ENCODE assay signal across 19 mouse cellular contexts in the genomic region with DNA sequence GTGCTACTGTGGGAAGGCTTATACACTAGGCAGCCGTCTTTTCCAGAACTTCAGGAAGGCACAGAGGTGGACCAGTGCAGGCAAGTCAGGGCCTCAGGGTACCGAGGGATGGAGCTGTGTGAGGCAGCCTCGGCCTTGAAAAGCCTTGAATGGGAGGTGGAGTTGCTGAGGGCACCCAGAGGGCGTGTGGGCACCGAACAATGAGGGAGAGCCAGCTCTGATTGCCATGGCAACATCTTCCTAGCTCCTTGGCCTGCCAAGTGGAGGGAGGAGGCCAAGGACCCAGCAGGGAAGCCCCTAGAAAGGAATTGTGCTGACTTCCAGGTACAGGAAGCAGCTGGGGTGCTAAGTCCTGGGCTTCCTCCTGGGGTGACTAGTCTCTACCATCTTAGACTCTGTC. TPM values are rescaled to one million over a fixed set of nuclear protein-coding genes. Genes with fewer than 3 reads are reported as not detected.
DNase-seq lines count a peak whose midpoint lies in the region; ATAC-seq and TF ChIP-seq lines count a peak whose summit lies in the region.
"Had no signal": no experiment of that assay in that cellular context is flagged by ENCODE, and none has a peak within 500 bp of the region (broad histone marks: within the 10 kb centered on the region; RNA-seq: fewer than 3 reads in every experiment).

No protein-coding gene starts in this region.

- no peaks in the 10 kb centered on the region for H3K36me3 ChIP-seq in forebrain, embryonic 10.5 days (replicated peaks)
- no peaks in the 10 kb centered on the region for H3K36me3 ChIP-seq in forebrain, embryonic 12.5 days (replicated peaks)
- H3K36me3 ChIP-seq in forebrain, postnatal 0 days (ENCODE audit: insufficient read depth): no peaks in the 10 kb centered on the region
- H3K36me3 ChIP-seq: embryonic facial prominence, embryonic 15.5 days; heart, embryonic 15.5 days; kidney, embryonic 15.5 days had no signal

- H3K27me3 ChIP-seq in forebrain, embryonic 10.5 days (ENCODE audit: poor library complexity, severe bottlenecking): peaks cover 78% of the 10 kb centered on the region
- peaks cover 44% of the 10 kb centered on the region for H3K27me3 ChIP-seq in forebrain, embryonic 12.5 days
- peaks cover 6% of the 10 kb centered on the region; the same call in 1 of the 2 replicates for H3K27me3 ChIP-seq in forebrain, postnatal 0 days (ENCODE audit: insufficient read depth, low read length)

- peak overlapping the region; percentile 18 for H3K27ac ChIP-seq in forebrain, embryonic 10.5 days
- no peak overlapping the region for H3K27ac ChIP-seq in forebrain, embryonic 12.5 days
- no peak overlapping the region for H3K27ac ChIP-seq in forebrain, postnatal 0 days (ENCODE audit: low read depth, low read length)
- H3K27ac ChIP-seq: embryonic facial prominence, embryonic 15.5 days; heart, embryonic 15.5 days; kidney, embryonic 15.5 days; stomach, postnatal 0 days had no signal

- H3K4me2 ChIP-seq in forebrain, embryonic 12.5 days: no peak overlapping the region
- H3K4me2 ChIP-seq in forebrain, postnatal 0 days (ENCODE audit: low read depth): no peak overlapping the region
- H3K4me2 ChIP-seq: embryonic facial prominence, embryonic 15.5 days; heart, embryonic 15.5 days; kidney, embryonic 15.5 days had no signal

- no peak overlapping the region for H3K9ac ChIP-seq in forebrain, embryonic 12.5 days
- H3K9ac ChIP-seq in forebrain, postnatal 0 days: no peak overlapping the region
- H3K9ac ChIP-seq: embryonic facial prominence, embryonic 15.5 days; heart, embryonic 15.5 days; kidney, embryonic 15.5 days had no signal

- no peak for DNase-seq in forebrain, embryonic 10.5 days (ENCODE audit: extremely low spot score, low spot score)
- peak; percentile 56 to 68 for DNase-seq in right cerebral cortex, postnatal 10 days (ENCODE audit: low spot score in 2 of 2)
- no peak for DNase-seq in right cerebral cortex, postnatal 36 days (ENCODE audit: low spot score in 2 of 2)
- peak; percentile 57 for DNase-seq in forebrain, postnatal 0 days
- no peak for DNase-seq in layer of hippocampus, adult 9-11 months
- DNase-seq in natural killer cell, adult 2 months (ENCODE audit: low spot score in 2 of 2): no peak
- DNase-seq: adrenal gland, postnatal 36 days; B cell, adult 2 months; liver; lung, adult 2 months; thymus, postnatal 36 days had no signal

- no peaks in the 10 kb centered on the region for H3K9me3 ChIP-seq in forebrain, embryonic 10.5 days
- no peaks in the 10 kb centered on the region for H3K9me3 ChIP-seq in forebrain, embryonic 12.5 days
- H3K9me3 ChIP-seq in forebrain, postnatal 0 days (ENCODE audit: low read length): no peaks in the 10 kb centered on the region
- H3K9me3 ChIP-seq: embryonic facial prominence, embryonic 15.5 days; heart, embryonic 15.5 days; kidney, embryonic 15.5 days had no signal

- 15% methylated on average over 5 of the region's 5 CpGs for WGBS in forebrain, embryonic 10.5 days
- WGBS in forebrain, embryonic 12.5 days: 9% methylated on average over 5 of the region's 5 CpGs
- 6% methylated on average over 5 of the region's 5 CpGs for WGBS in forebrain, postnatal 0 days

- no peak for TF ChIP-seq CTCF in forebrain, postnatal 0 days (IDR thresholded peaks at IDR 0.05; ENCODE audit: low read depth)

- no peak overlapping the region for H3K4me3 ChIP-seq in forebrain, embryonic 10.5 days
- no peak overlapping the region for H3K4me3 ChIP-seq in forebrain, embryonic 12.5 days (replicated peaks)
- no peak overlapping the region for H3K4me3 ChIP-seq in forebrain, postnatal 0 days (ENCODE audit: low read depth, low read length)
- H3K4me3 ChIP-seq: embryonic facial prominence, embryonic 15.5 days; heart, embryonic 15.5 days; kidney, embryonic 15.5 days had no signal

- peaks cover 40% of the 10 kb centered on the region for H3K4me1 ChIP-seq in forebrain, embryonic 10.5 days
- peaks cover 27% of the 10 kb centered on the region for H3K4me1 ChIP-seq in forebrain, embryonic 12.5 days
- no peaks in the 10 kb centered on the region for H3K4me1 ChIP-seq in forebrain, postnatal 0 days (ENCODE audit: insufficient read depth)

- no peak for ATAC-seq in forebrain, embryonic 12.5 days (ENCODE audit: low FRiP score)
- peak; percentile 64 for ATAC-seq in forebrain, postnatal 0 days

RNA-seq across cellular contexts. Expression of a gene that starts 3.0 kb away (rescaled TPM):
- 0.25 TPM in 1 of 2 replicates, not detected in the other for polyA plus RNA-seq in forebrain, embryonic 10.5 days (2016; fragmentation: Nextera tagmentation; extraction: Ambion mirVana)
- 0.51 and 0.63 TPM in 2 replicates for polyA plus RNA-seq in forebrain, embryonic 12.5 days (2016; fragmentation: Nextera tagmentation; extraction: Ambion mirVana)
- 3.7 and 4.4 TPM in 2 replicates for total RNA-seq in forebrain, postnatal 0 days (2014; rRNA removed)
- 10.5 and 12.9 TPM in 2 replicates for polyA plus RNA-seq in forebrain, postnatal 0 days (2015; fragmentation: Nextera tagmentation; extraction: Ambion mirVana)
- total RNA-seq: megakaryocyte, adult 5-6 weeks had no signal
- polyA plus RNA-seq: gonadal fat pad, adult 2 months; lung, adult 2 months; neural tube, embryonic 11.5 days had no signal

RNA-seq across cellular contexts. Expression of a gene that starts 7.2 kb away (rescaled TPM):
- polyA plus RNA-seq in forebrain, embryonic 10.5 days (2016; fragmentation: Nextera tagmentation; extraction: Ambion mirVana): 5.2 and 5.6 TPM in 2 replicates
- polyA plus RNA-seq in forebrain, embryonic 12.5 days (2016; fragmentation: Nextera tagmentation; extraction: Ambion mirVana): 1.4 and 3.3 TPM in 2 replicates
- 2.1 TPM in 2 replicates for total RNA-seq in forebrain, postnatal 0 days (2014; rRNA removed)
- 1.5 and 2.0 TPM in 2 replicates for polyA plus RNA-seq in forebrain, postnatal 0 days (2015; fragmentation: Nextera tagmentation; extraction: Ambion mirVana)

RNA-seq across cellular contexts. Expression of a gene that starts 32.1 kb away (rescaled TPM):
- 30.1 and 30.3 TPM in 2 replicates for polyA plus RNA-seq in forebrain, embryonic 10.5 days (2016; fragmentation: Nextera tagmentation; extraction: Ambion mirVana)
- 38.9 and 41.6 TPM in 2 replicates for polyA plus RNA-seq in forebrain, embryonic 12.5 days (2016; fragmentation: Nextera tagmentation; extraction: Ambion mirVana)
- 113 and 139 TPM in 2 replicates for total RNA-seq in forebrain, postnatal 0 days (2014; rRNA removed)
- 28.0 and 31.1 TPM in 2 replicates for polyA plus RNA-seq in forebrain, postnatal 0 days (2015; fragmentation: Nextera tagmentation; extraction: Ambion mirVana)

RNA-seq across cellular contexts. Expression of a gene that starts 32.7 kb away (rescaled TPM):
- 2.1 and 4.4 TPM in 2 replicates for polyA plus RNA-seq in forebrain, embryonic 10.5 days (2016; fragmentation: Nextera tagmentation; extraction: Ambion mirVana)
- polyA plus RNA-seq in forebrain, embryonic 12.5 days (2016; fragmentation: Nextera tagmentation; extraction: Ambion mirVana): 1.5 and 2.2 TPM in 2 replicates
- 1.0 and 4.8 TPM in 2 replicates for total RNA-seq in forebrain, postnatal 0 days (2014; rRNA removed)
- 0.33 and 1.2 TPM in 2 replicates for polyA plus RNA-seq in forebrain, postnatal 0 days (2015; fragmentation: Nextera tagmentation; extraction: Ambion mirVana)

Comparison
In these comparisons a context has a peak if more than half of its experiments do, and no peak if none do; other contexts are left out.
1. DNase-seq: peak in right cerebral cortex, postnatal 10 days (2 of 2) and forebrain, postnatal 0 days (single experiment); none in forebrain, embryonic 10.5 days (single experiment), right cerebral cortex, postnatal 36 days (0 of 2), layer of hippocampus, adult 9-11 months (single experiment) and natural killer cell, adult 2 months (0 of 2).